Mouse (Mus musculus): ENCODE measurements around the gene Nrp2.

The Nrp2 gene

DNA sequence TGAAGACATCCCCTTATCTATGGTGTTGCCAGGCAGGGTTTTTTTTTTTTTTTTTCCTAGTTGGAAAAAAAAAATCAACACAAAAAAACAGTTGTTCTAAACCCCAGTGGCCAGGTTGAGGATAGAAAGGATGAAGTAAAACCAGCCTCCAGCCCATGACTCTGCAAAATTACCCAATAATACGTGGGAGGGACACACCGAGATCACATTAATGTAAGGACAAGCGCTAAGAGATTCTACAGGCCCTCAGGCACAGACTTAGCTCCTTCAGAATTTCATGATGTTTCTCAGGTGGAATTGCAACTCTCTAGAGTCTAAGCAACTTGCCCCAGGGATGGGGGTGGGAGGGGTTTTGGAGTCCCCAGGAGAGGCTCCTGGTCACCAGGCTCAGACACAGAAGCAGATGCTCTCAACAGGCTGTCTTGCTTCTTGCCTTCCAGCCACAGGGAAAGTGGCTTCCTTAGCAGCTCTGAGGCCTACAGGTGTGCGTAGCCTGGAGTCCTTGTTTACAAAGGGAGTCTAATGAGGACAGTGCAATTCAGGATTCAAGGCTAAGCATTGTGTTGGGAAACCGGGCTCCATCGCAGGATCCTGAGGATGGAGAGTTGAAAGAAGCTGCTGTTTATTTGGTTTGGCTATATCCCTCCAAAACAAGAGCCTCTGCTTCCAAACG lies 49.7 kb downstream of the Nrp2 start:
- DNase-seq = no peak

GRCm38 (mm10) chr1:62754066-62754835 lies 51.2 kb downstream of the Nrp2 start:
- DNase-seq = no peak

DNA sequence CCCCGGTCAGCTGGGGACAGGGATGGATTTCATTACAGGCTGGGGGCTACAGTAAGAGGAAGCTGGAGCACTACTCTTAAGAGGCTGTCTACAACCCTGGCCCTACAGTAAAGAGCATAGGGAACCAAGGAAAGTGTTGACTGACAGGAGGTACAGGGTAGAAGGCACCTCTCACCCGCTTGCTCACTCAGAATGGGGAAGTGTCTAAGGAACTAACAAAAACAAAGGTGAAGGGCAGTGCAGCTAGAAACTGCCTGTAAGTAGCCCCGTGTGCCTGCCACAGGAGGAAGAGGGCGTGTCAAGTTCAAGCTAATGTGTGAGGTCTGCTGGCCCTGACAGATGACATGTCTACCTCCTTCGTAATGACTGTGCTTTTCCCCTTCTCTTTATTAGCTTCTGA lies 57.0 kb downstream of the Nrp2 start:
- DNase-seq = no peak

DNA sequence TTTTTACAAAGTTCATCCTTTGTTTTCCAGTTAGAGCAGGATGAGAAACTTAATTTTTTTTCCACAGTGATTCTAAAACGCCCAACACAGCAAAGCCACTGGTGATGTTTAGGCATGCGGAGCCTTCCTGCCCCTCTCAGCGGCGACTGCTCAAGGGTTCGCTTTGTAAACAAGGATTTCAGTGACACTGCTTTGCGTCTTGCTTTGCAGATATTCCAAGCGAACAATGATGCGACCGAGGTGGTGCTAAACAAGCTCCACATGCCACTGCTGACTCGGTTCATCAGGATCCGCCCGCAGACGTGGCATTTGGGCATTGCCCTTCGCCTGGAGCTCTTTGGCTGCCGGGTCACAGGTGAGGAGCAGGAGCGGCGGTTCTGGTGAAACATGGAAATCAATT lies 57.5 kb downstream of the Nrp2 start:
- no peak for DNase-seq

DNA sequence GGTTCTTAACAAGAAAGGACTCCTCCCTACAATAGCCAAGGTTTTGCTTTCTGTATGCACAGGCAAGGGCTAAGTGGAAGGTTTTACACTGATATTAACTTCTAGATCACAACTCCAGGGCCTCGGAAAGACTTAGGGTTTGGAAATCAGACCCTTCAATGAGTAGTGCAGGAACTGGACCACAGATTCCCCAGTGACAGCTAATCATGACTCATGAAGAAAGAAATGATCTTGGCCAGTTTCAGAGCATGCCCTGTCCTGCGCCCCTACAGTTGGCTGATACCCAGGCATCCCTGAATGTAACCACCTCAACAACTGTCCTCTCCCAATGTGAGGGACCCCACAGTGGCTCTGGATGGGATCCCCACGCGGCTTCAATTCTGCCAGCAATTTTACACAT lies 60.7 kb downstream of the Nrp2 start:
- DNase-seq = no peak

DNA sequence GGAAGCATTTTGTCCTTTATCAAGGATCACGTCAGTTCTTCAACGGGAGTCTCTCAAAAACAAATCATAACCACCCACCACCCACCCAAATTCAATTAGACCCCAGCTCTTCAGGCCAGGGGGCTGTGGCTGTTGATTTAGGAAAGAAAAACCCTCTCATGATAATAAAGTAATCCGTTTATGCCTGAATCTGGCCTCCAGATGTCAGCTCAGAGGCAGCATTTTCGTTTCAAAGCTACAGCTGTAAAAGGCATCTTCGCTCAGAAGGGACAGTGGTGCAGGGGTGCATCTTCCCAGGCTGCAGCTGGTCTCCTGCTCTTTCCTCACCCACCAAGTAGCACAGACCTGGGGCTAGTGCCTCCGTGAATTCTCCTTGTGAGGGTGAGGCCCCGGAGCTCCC lies 62.1 kb downstream of the Nrp2 start:
- no peak for DNase-seq

DNA sequence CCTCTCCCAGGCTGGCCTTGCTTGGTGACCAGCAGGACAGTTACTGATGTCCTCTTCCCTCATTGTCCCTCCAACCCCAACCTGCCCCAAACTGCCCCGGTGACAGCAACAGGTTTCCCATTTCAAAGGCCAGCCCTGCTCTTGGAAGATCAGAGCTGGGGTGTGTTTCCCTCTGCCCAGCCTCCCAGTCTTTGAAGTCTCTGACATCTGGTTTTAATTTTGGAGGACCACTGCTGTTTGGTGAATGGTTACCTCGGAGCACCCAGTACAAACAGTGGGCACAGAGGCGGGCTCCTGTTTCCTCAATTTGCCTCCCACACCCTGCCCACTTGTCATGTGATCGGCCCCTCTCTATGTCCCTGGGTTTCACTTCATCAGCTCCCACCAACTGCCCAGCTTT lies 63.7 kb downstream of the Nrp2 start:
- DNase-seq = no peak

- DNase-seq = no peak
These were observed 64.5 kb downstream of the Nrp2 start for GRCm38 (mm10) chr1:62767611-62768010.

DNA sequence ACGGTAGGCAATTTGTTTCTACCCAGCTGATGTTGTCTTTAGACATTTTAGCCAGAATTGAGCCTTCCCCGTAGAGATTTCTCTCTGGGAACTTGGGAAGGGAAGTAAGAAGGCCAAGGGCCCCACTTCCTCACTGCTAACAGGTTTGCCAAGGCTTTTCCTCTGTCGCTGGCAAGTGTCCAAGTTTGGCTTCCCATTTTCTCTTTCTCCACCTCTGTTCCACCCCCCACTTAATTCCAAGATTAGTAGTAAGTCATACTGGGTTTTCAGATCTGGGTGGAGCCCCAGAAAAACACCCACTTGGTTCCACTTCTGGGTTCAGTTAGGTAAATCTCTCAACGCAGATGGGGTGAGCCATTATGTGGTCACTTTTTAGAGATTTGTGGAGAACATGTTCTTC lies 67.5 kb downstream of the Nrp2 start:
- no peak for DNase-seq

GRCm38 (mm10) chr1:62772391-62772790 lies 69.3 kb downstream of the Nrp2 start:
- DNase-seq = no peak

DNA sequence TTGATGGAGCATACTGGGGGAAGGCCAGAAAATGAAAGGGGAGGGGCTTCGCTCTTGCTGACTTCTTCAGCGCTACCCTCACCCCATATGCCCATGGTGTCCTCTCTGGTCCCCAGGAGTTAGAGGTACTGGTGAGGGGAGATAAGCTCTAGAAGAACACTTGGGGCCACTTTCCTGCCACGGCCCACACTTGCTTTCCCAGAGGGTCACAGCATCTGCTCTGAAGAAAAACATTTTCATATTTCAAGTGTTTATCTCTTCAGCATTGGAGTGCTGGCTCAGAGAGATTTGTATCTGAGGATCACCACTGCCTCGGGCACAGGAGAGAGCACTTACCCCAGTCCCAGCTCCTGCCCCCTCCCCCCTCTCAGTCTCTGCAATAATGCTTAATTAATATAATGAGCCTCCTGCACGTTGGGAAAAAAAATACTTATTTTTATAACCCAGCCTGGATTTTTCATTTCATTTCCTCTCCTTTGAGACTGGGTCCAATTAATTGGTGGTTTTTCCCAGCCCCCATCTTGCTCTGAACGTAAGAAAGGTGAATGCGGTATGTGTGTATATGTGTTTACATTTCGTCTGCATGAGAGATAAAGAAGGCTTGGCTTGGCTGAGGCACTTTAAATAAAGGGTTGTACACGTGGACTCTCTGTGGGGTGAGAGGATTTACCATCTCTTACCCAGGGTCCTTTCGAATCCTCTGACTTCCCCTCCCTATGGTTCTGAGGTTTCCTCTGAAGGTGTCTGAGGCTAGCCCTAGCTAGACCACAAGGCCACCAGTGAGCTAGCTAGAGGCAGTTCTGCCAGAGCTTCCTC lies 70.2 kb downstream of the Nrp2 start:
- DNase-seq = no peak

GRCm38 (mm10) chr1:62773921-62774191 lies 70.8 kb downstream of the Nrp2 start:
- no peak for DNase-seq

DNA sequence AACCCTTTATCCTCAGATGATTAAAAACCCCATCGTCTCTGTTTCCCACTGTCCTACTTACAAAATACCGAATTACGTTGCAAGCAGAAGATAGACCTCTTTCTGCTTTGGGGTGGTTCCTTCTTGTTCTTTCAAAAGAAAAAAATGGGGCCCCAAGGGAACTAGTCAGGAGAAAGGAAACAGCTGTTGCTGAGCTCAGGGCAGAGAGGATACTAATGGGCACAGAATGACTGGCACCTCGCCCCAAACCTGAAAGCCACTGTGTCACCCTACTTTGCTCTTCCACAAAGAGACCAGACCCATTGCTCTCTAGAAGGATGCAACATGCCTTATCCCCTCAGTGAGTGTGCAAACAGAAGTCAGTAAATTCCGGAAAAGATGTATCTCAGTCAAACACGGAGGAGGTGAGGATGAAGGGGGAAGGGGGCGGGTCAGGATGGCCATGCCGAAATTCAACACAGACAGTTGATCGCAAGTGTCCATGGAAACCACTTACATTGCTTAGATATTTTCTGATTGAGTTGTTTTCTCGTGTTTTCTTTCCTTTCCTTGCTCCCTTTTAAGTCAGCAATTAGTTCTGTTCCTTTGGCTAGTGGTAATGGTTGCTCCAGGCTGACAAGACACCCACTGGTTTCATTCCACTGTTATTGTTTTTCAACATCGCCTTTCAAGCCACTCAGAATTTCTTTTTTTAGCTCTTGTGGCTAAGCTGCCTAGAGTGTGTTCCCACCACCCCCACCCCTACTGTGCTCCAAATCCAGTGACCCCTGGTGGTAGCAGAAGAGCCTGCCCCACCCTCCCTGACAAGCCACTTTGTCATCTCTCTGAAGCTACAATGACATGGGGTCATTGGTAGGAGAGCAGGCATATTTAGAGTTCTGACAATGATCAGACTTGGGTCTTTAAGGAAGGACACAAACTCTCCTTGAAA lies 71.5 kb downstream of the Nrp2 start:
- DNase-seq = no peak

GRCm38 (mm10) chr1:62777320-62778235 lies 74.5 kb downstream of the Nrp2 start:
- DNase-seq = peak; percentile 79

DNA sequence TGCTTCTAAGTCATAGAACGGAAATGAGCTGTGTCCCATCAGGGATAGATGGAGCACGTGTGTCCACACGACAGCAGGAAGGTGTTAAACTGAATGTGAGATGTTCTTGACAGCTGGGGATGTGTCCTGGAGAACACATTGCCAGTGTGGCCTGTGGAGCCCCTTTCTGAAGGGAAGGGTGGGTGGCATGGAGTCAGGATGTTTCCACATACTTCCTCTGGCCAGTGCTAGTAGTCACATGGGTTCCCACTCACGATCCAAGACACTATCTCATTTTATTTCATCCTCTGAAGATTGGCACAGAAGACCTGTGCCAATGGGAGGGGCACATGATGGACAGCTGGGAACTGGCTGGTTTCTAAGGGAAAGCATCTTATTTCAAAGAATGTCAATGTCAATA lies 75.8 kb downstream of the Nrp2 start:
- DNase-seq = no peak

DNA sequence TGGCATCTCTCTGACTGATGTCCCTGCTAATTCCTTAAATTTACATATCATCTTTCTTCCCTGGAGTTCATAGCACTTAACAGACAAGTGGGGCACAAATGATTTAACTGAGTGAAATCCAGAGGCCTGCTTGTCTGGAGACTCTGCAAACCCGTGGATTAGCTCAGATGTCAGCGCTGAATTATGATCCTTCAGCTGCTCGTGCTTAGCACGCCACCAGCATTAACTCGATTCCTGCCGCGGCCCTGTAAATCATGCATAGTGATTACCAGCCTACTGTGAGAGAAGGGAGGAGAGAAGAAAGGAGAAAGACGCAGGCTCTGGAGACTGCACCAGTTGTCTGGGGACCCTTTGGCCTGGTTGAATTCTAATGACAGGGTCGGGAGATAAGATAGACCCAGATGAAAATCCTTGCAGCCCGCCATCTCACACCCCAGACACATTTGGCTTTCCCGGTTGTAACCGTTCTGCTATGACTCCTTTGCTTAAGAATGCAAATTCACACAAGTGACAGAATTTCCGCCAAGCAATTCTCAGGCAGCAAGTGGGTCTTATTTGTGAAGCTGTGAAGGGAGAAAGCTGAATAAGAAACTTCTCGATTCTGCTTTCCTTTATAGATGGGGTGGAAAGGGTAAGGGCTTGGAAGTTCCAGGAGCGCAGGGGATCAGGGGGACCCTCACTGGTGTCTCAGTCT lies 77.1 kb downstream of the Nrp2 start:
- DNase-seq = no peak

GRCm38 (mm10) chr1:62782155-62782554 lies 79.1 kb downstream of the Nrp2 start:
- no peak for DNase-seq

DNA sequence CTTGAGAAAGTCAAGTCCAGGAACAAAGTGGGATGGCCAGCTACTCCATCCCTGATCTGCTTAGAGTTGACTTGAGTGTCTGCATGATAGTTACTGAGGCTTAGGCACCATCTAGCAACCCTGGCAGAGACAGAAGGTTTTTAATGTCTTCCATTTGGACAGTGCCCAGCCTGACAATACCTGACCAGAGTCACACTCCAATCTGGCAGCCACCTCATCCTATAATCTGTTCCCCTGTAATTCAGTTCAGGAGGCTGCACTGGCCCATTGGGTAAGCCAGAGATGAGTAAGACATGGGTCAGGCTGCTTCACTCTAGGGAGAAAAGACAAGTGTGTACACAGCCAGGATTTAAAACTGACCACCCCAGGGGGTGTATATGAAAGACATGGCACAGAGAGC lies 79.5 kb downstream of the Nrp2 start:
- peak; percentile 48 for DNase-seq

DNA sequence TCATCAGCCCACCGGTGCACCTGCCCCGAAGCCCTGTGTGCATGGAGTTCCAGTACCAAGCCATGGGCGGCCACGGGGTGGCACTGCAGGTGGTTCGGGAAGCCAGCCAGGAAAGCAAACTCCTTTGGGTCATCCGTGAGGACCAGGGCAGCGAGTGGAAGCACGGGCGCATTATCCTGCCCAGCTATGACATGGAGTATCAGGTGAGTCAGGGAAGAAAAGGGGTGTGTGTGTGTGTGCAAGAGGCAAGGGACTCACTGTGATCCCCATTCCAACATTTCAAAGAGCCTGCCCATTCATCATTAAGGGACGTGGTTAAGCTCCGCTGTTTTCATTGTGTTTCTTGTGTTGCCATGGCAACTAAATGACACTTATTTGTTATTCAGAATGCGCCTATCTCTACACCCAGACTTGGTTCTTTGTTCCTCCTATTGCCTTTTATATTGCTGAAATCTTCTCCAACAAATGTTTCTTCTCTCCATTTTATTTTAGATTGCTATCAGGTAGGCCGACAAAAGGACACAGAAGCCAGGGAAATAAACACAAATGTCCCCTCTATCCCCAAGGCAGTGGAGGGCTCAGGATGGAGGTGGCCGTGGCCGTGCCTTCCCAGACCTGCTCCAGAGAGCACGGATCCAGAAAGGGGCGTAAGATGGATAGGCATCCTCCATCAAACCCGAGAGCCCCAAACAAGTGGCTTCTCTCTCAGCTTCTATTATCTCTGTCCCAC lies 80.4 kb downstream of the Nrp2 start:
- DNase-seq = peak; percentile 46

DNA sequence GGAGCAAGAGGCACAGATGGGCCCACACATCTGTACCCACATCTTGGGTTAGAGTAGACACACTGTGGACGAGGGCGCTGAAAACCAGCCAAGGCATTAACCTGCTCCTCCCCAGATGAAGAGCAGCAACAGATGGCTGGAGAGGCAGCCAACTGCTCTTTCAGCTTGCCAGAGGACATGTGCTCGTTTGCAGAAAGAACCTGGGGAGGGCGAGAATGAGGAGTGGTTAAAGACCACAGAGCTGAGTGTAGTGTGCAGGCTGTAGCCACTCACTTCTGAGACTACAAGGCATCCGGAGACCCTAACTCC lies 81.0 kb downstream of the Nrp2 start:
- peak; percentile 82 for DNase-seq

DNA sequence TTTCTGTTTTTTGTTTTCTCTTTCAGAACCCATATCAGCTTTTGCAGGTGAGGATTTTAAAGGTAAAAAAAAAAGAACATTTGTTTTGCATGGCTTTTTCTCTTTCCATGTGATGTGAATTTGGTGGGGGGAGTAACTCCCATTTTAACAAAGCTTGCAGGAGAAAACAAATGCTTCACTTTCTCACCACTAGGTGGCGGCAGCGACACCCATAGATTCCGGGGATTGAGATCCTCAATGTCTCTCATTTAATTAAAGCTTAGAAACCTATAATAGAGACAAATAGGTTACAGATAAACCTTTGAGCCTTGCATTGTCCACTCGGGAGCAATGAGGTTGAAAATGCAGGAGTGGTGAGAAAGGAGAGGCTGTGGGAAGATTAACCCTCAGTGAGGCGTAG lies 83.2 kb downstream of the Nrp2 start:
- DNase-seq = peak; percentile 66

Measured in cerebellum, adult 8-10 months (tissue).